Mouse (Mus musculus): ENCODE data around the gene Lbx2. TPM values are rescaled to one million over a fixed set of nuclear protein-coding genes. Genes with fewer than 3 reads are reported as not detected.
A peak's percentile ranks its signal among the peaks of the same experiment; 100 is the strongest.

Gene Lbx2
- total RNA-seq, 4 experiments from 2014 or later = 0.77 TPM; not detected in 3

- DNase-seq (ENCODE audit: low spot score in 2 of 2) = no peak
Observed at GRCm38 (mm10) chr6:83132176-83132919, 46.2 kb downstream of the Lbx2 start.

DNA sequence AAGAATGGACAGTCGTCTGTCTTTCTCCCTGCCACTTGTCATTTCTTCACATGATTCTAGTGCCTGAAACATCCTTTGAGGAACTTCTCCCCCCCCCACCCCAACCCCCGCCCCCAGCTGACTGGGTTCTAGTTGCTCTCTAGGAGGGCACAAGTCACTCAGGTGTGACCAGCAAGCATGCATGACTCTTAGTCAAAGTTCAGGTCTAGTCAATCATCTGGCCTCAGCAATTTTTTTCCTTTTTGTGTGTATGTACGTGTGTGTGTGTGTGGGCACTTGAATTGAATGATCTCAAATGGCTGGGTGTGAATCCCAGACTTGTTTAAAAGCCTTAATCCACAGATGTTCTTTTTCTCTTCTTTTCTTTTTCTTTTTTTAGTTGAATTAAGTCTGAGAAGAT is 48.1 kb downstream of the Lbx2 start:
- DNase-seq (ENCODE audit: low spot score in 2 of 2) = no peak

DNA sequence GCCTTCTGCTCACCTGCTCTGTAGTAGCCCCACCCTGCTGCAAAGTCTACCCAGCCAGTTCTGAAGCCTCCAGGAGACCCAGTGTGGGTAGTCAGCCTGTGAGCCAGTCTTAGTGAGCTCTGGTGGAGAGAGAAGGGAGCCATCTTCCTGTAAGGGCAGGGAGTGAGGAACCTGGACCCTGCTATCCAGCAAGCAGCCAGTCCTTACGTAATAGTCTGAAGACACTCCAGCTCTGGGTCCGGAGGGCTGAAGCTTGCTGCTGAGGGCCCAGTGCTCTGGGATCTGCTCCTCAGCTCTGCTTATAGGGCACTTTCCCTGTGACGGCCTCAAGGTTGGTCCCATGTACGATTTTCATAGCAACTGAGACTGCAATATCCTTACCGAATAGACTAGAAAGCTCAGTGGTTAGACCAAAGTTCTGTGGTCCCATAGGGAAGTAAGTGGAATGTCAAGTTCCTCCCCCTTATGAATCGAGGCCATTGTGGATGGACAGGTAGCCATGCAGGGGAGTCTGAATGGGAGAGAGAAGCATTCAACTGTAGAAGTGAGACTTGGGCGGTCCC is 48.9 kb downstream of the Lbx2 start, which contains the start of gene Rtkn:
Gene Rtkn, plus strand, starts transcription at position 513 of the 563 bp plus-strand sequence.
- DNase-seq (ENCODE audit: low spot score in 2 of 2) = no peak

GRCm38 (mm10) chr6:83135571-83136161 is 49.5 kb downstream of the Lbx2 start:
- no peak for DNase-seq (ENCODE audit: low spot score in 2 of 2)

- DNase-seq (ENCODE audit: low spot score in 2 of 2) = no peak
Observed at GRCm38 (mm10) chr6:83136291-83136880, 50.2 kb downstream of the Lbx2 start.

- no peak for DNase-seq (ENCODE audit: low spot score in 2 of 2)
Observed at GRCm38 (mm10) chr6:83136881-83137575, 50.9 kb downstream of the Lbx2 start.

- DNase-seq (ENCODE audit: low spot score in 2 of 2) = peak; percentile 57 to 80
Observed at GRCm38 (mm10) chr6:83137576-83137950, 51.4 kb downstream of the Lbx2 start.

Small RNA genes within 50 kb of the gene (microRNA-seq; reads per million reads assigned to microRNA genes)
- 0 reads per million in 2 experiments for gene Mir3470a
- 0 to 0.22 reads per million in 2 experiments for gene Mir7040

Other genes with a start within 250 kb of the Lbx2 start
- gene Sema4f, start 146.6 kb upstream of the Lbx2 start, total RNA-seq (2022) = 10 to 100 TPM; 35.0 to 36.1 (median 35.2) TPM
- gene M1ap, start 139.5 kb upstream of the Lbx2 start, total RNA-seq (2022) = under 1 TPM in 3 of 4 experiments, not detected in 1; 0.33 to 0.57 (median 0.48) TPM
- gene Dok1, start 52.9 kb upstream of the Lbx2 start, total RNA-seq (2022) = 1 to 10 TPM; 2.1 to 3.7 (median 2.9) TPM
- 1 to 10 TPM; 2.0 to 4.3 (median 3.0) TPM for gene Loxl3, start 52.2 kb upstream of the Lbx2 start, total RNA-seq (2022)
- 100 to 1,000 TPM in 3 of 4 experiments, 10 to 100 TPM in 1; 98.7 to 123 (median 111) TPM for gene Aup1, start 31.8 kb upstream of the Lbx2 start, total RNA-seq (2022)
- 10 to 100 TPM; 47.7 to 53.7 (median 50.4) TPM for gene Htra2, start 31.1 kb upstream of the Lbx2 start, total RNA-seq (2022)
- 1 to 10 TPM in 2 of 4 experiments, under 1 TPM in 2; 0.67 to 1.5 (median 1.1) TPM for gene Dqx1, start 28.5 kb upstream of the Lbx2 start, total RNA-seq (2022)
- gene Tlx2, start 16.1 kb upstream of the Lbx2 start, total RNA-seq (2022) = not detected
- 10 to 100 TPM; 26.2 to 31.0 (median 27.2) TPM for gene Pcgf1, start 8.5 kb upstream of the Lbx2 start, total RNA-seq (2022)
- 10 to 100 TPM in 1 of 4 experiments, 1 to 10 TPM in 3; 6.5 to 10.1 (median 8.7) TPM for gene Ccdc142, start 15.2 kb downstream of the Lbx2 start, total RNA-seq (2022)
- 1 to 10 TPM; 5.8 to 8.1 (median 6.4) TPM for gene Gm42688, start 15.2 kb downstream of the Lbx2 start, total RNA-seq (2022)
- gene Mrpl53, start 22.7 kb downstream of the Lbx2 start, total RNA-seq (2022) = 10 to 100 TPM; 51.1 to 63.3 (median 54.2) TPM
- gene Mogs, start 29.1 kb downstream of the Lbx2 start, total RNA-seq (2022) = 10 to 100 TPM; 27.4 to 32.3 (median 31.3) TPM
- 10 to 100 TPM; 36.5 to 47.4 (median 39.6) TPM for gene Wbp1, start 35.2 kb downstream of the Lbx2 start, total RNA-seq (2022)
- gene Ino80b, start 39.1 kb downstream of the Lbx2 start, total RNA-seq (2022) = 10 to 100 TPM; 22.0 to 26.8 (median 25.4) TPM
- 100 to 1,000 TPM in 1 of 4 experiments, 10 to 100 TPM in 3; 91.4 to 114 (median 92.8) TPM for gene Rtkn, start 49.1 kb downstream of the Lbx2 start, total RNA-seq (2022)
- 10 to 100 TPM; 31.8 to 39.1 (median 34.5) TPM for gene Wdr54, start 70.0 kb downstream of the Lbx2 start, total RNA-seq (2022)
- 10 to 100 TPM; 26.4 to 29.4 (median 28.3) TPM for gene 1700003E16Rik, start 70.0 kb downstream of the Lbx2 start, total RNA-seq (2022)
- gene Dctn1, start 79.6 kb downstream of the Lbx2 start, total RNA-seq (2022) = 100 to 1,000 TPM; 347 to 364 (median 356) TPM
- gene Slc4a5, start 133.5 kb downstream of the Lbx2 start, total RNA-seq (2022) = 1 to 10 TPM in 1 of 4 experiments, under 1 TPM in 3; 0.44 to 2.0 (median 0.79) TPM
- 1 to 10 TPM; 5.3 to 8.7 (median 7.0) TPM for gene Mthfd2, start 239.5 kb downstream of the Lbx2 start, total RNA-seq (2022)
- 10 to 100 TPM; 16.8 to 22.9 (median 17.5) TPM for gene Mob1a, start 239.6 kb downstream of the Lbx2 start, total RNA-seq (2022)